Mouse (Mus musculus): ENCODE data around the gene Serinc5.

DNA sequence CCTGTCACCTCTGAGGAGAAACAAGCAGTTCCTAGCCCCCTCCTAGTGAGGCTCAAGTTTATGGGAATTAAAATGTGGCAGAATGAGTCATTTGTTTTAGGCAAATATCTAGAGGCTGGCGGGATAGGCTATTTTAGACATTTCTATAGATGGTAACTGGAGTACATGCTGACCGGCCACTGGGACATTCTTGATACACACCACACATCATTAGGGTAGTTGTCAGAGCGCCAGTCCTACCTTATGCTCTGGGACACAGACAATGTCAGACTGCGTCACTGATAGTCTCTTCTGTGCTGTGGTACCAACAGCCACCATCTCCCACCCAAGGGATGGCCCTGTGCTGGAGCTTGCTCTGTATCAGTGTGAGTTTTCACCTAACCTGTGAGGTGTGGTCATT is 148.2 kb downstream of the Serinc5 start:
- TF ChIP-seq POLR2A (IDR thresholded peaks at IDR 0.05; ENCODE audit: insufficient read depth, low read depth, low read length) (no peak), CTCF (IDR thresholded peaks at IDR 0.05) (no peak), EP300 (IDR thresholded peaks at IDR 0.05; ENCODE audit: insufficient read depth, low read depth, low read length) (no peak)

Measured in heart, adult 2 months (tissue).